Mouse (Mus musculus): ENCODE measurements around the gene Acot4. TPM values are rescaled to one million over a fixed set of nuclear protein-coding genes. Genes with fewer than 3 reads are reported as not detected.
A peak's percentile ranks its signal among the peaks of the same experiment; 100 is the strongest.
"Not testable (repeated sequence)": the region's sequence is repeated elsewhere in the genome, so short reads cannot be mapped to it uniquely, and the experiment has no call there.

Gene Acot4
- polyA plus RNA-seq, 2 experiments = 0.11 to 0.23 TPM

GRCm38 (mm10) chr12:84023052-84023745 is 15.0 kb upstream of the Acot4 start:
- WGBS = 79% methylated on average over 9 of the region's 9 CpGs
- no peaks in the 10 kb centered on the region for H3K4me1 ChIP-seq (ENCODE audit: control insufficient read depth, insufficient read depth, low read length)
- no peak for TF ChIP-seq POLR2A (IDR thresholded peaks at IDR 0.05; ENCODE audit: borderline replicate concordance, extremely low read depth, insufficient read depth, insufficient read length)
- no peaks in the 10 kb centered on the region for H3K36me3 ChIP-seq (ENCODE audit: control insufficient read depth, insufficient read depth, low read length)
- H3K4me3 ChIP-seq (replicated peaks; ENCODE audit: low read length) = no peak overlapping the region
- ATAC-seq (ENCODE audit: low FRiP score, low read depth) (no peak), DNase-seq (ENCODE audit: low spot score) (no peak)
- H3K9me3 ChIP-seq (ENCODE audit: control insufficient read depth, low read length) = no peaks in the 10 kb centered on the region
- H3K4me2 ChIP-seq (replicated peaks; ENCODE audit: low read depth, low read length, severe bottlenecking) = no peak overlapping the region
- H3K27ac ChIP-seq (replicated peaks; ENCODE audit: low read depth, low read length) = no peak overlapping the region
- H3K9ac ChIP-seq (ENCODE audit: low read depth, low read length, severe bottlenecking) = no peak overlapping the region
- H3K27me3 ChIP-seq (ENCODE audit: control insufficient read depth, insufficient read depth, low read length) = no peaks in the 10 kb centered on the region

GRCm38 (mm10) chr12:84025888-84026287 is 12.3 kb upstream of the Acot4 start:
- Histone ChIP-seq H3K4me2 (replicated peaks; ENCODE audit: low read depth, low read length, severe bottlenecking) (no peak overlapping the region), H3K27me3 (ENCODE audit: control insufficient read depth, insufficient read depth, low read length) (no peaks in the 10 kb centered on the region), H3K36me3 (ENCODE audit: control insufficient read depth, insufficient read depth, low read length) (no peaks in the 10 kb centered on the region), H3K9ac (ENCODE audit: low read depth, low read length, severe bottlenecking) (no peak overlapping the region), H3K27ac (replicated peaks; ENCODE audit: low read depth, low read length) (no peak overlapping the region), H3K9me3 (ENCODE audit: control insufficient read depth, low read length) (no peaks in the 10 kb centered on the region), H3K4me3 (replicated peaks; ENCODE audit: low read length) (no peak overlapping the region), H3K4me1 (ENCODE audit: control insufficient read depth, insufficient read depth, low read length) (no peaks in the 10 kb centered on the region)
- ATAC-seq (ENCODE audit: low FRiP score, low read depth) (no peak), DNase-seq (ENCODE audit: low spot score) (no peak)
- WGBS = 77% methylated on average over 7 of the region's 7 CpGs
- TF ChIP-seq POLR2A (IDR thresholded peaks at IDR 0.05; ENCODE audit: borderline replicate concordance, extremely low read depth, insufficient read depth, insufficient read length) = no peak

GRCm38 (mm10) chr12:84028328-84028727 is 9.9 kb upstream of the Acot4 start:
- not testable (repeated sequence) for H3K4me1 ChIP-seq (ENCODE audit: control insufficient read depth, insufficient read depth, low read length); ATAC-seq (ENCODE audit: low FRiP score, low read depth); H3K4me3 ChIP-seq (replicated peaks; ENCODE audit: low read length); H3K9ac ChIP-seq (ENCODE audit: low read depth, low read length, severe bottlenecking); H3K27me3 ChIP-seq (ENCODE audit: control insufficient read depth, insufficient read depth, low read length); H3K36me3 ChIP-seq (ENCODE audit: control insufficient read depth, insufficient read depth, low read length); H3K27ac ChIP-seq (replicated peaks; ENCODE audit: low read depth, low read length); H3K4me2 ChIP-seq (replicated peaks; ENCODE audit: low read depth, low read length, severe bottlenecking); H3K9me3 ChIP-seq (ENCODE audit: control insufficient read depth, low read length); DNase-seq (ENCODE audit: low spot score)
- 66% methylated on average over 3 of the region's 3 CpGs for WGBS

GRCm38 (mm10) chr12:84029043-84029442 is 9.1 kb upstream of the Acot4 start:
- H3K36me3 ChIP-seq (ENCODE audit: control insufficient read depth, insufficient read depth, low read length); H3K4me3 ChIP-seq (replicated peaks; ENCODE audit: low read length); H3K27me3 ChIP-seq (ENCODE audit: control insufficient read depth, insufficient read depth, low read length); H3K27ac ChIP-seq (replicated peaks; ENCODE audit: low read depth, low read length); H3K4me1 ChIP-seq (ENCODE audit: control insufficient read depth, insufficient read depth, low read length); H3K9ac ChIP-seq (ENCODE audit: low read depth, low read length, severe bottlenecking); ATAC-seq (ENCODE audit: low FRiP score, low read depth); H3K9me3 ChIP-seq (ENCODE audit: control insufficient read depth, low read length); H3K4me2 ChIP-seq (replicated peaks; ENCODE audit: low read depth, low read length, severe bottlenecking); DNase-seq (ENCODE audit: low spot score): not testable (repeated sequence)
- 86% methylated on average over 1 of the region's 1 CpGs for WGBS

- Histone ChIP-seq H3K4me2 (replicated peaks; ENCODE audit: low read depth, low read length, severe bottlenecking) (no peak overlapping the region), H3K27ac (replicated peaks; ENCODE audit: low read depth, low read length) (no peak overlapping the region), H3K36me3 (ENCODE audit: control insufficient read depth, insufficient read depth, low read length) (no peaks in the 10 kb centered on the region), H3K4me3 (replicated peaks; ENCODE audit: low read length) (no peak overlapping the region), H3K4me1 (ENCODE audit: control insufficient read depth, insufficient read depth, low read length) (no peaks in the 10 kb centered on the region), H3K9me3 (ENCODE audit: control insufficient read depth, low read length) (no peaks in the 10 kb centered on the region), H3K27me3 (ENCODE audit: control insufficient read depth, insufficient read depth, low read length) (no peaks in the 10 kb centered on the region), H3K9ac (ENCODE audit: low read depth, low read length, severe bottlenecking) (no peak overlapping the region)
- TF ChIP-seq POLR2A (IDR thresholded peaks at IDR 0.05; ENCODE audit: borderline replicate concordance, extremely low read depth, insufficient read depth, insufficient read length) = no peak
- 74% methylated on average over 4 of the region's 4 CpGs for WGBS
- ATAC-seq (ENCODE audit: low FRiP score, low read depth) (no peak), DNase-seq (ENCODE audit: low spot score) (peak; percentile 78)
Observed at GRCm38 (mm10) chr12:84030659-84031332, 7.4 kb upstream of the Acot4 start.

All from limb, embryonic 14.5 days (tissue).